Mouse (Mus musculus) neural tube, embryonic 12.5 days (tissue): ENCODE measurements at regions not wholly inside any gene's neighbourhood (a gene's known extent, or its start where the extent isn't known, plus 50 kb on each side); places are given as distances from the start of the nearest gene placed in this dataset.

Experiments
- ATAC-seq: fragments of 200-750 bp; cut with Nextera tagmentation; 2 replicates; pipeline ENCODE4 v1.8.0; 2017; ENCODE audit warnings: low read depth, mild to moderate bottlenecking, moderate TSS enrichment, moderate library complexity; ENCODE audit not compliant: low FRiP score
- H3K27ac ChIP-seq: fragments of 300-500 bp; sonication (generic); 2 replicates; pipeline ENCODE4 v1.5.1; 2016
- H3K27me3 ChIP-seq: fragments of 300-500 bp; sonication (generic); replicated peaks from 2 replicates; pipeline ENCODE4 v1.6.1; 2016; ENCODE audit warnings: mild to moderate bottlenecking
- H3K36me3 ChIP-seq: fragments of 300-500 bp; sonication (generic); 2 replicates; pipeline ENCODE4 v1.6.1; 2016; ENCODE audit warnings: mild to moderate bottlenecking
- H3K4me1 ChIP-seq: fragments of 300-500 bp; sonication (generic); 2 replicates; pipeline ENCODE4 v1.6.1; 2016
- H3K4me2 ChIP-seq: fragments of 300-500 bp; sonication (generic); replicated peaks from 2 replicates; pipeline ENCODE4 v1.6.1; 2016; ENCODE audit warnings: mild to moderate bottlenecking
- H3K4me3 ChIP-seq: fragments of 300-500 bp; sonication (generic); 2 replicates; pipeline ENCODE4 v1.5.1; 2016
- H3K9ac ChIP-seq: fragments of 300-500 bp; sonication (generic); 2 replicates; pipeline ENCODE4 v1.6.1; 2016; ENCODE audit warnings: mild to moderate bottlenecking
- H3K9me3 ChIP-seq: fragments of 300-500 bp; sonication (generic); 2 replicates; pipeline ENCODE4 v1.6.1; 2016; ENCODE audit warnings: mild to moderate bottlenecking
- WGBS: fragments of 180-500 bp; shearing (Covaris S2); methylation state at CpG from one replicate; pipeline ENCODE4 v1.1.7; 2016; 5-methylcytosine and 5-hydroxymethylcytosine counted together
- microRNA counts: library from miRNA; unstranded; fragments of <30 nt; microRNA quantifications from one replicate; lab custom pipeline; 2017
- microRNA-seq: library from miRNA; unstranded; fragments of <30 nt; microRNA quantifications from one replicate; pipeline ENCODE4, GENCODE M21; 2017

GRCm38 (mm10) chrX:105346420-105346819 lies 153.2 kb upstream of the Cypt2 start:
- Histone ChIP-seq H3K36me3 (no peaks in the 10 kb centered on the region; the same call in 1 of the 2 replicates), H3K9me3 (no peaks in the 10 kb centered on the region), H3K9ac (no peak overlapping the region), H3K27ac (no peak overlapping the region), H3K4me1 (no peaks in the 10 kb centered on the region), H3K27me3 (0 out of 2 replicates have a peak, but pooled peaks cover 2% of the 10 kb centered on the region), H3K4me2 (no peak overlapping the region), H3K4me3 (no peak overlapping the region)
- ATAC-seq = no peak
- 68% methylated on average over 3 of the region's 3 CpGs for WGBS

- WGBS = 31% methylated on average over 2 of the region's 2 CpGs
Measured at GRCm38 (mm10) chrX:105366284-105366683, 133.3 kb upstream of the Cypt2 start.

GRCm38 (mm10) chrX:105367979-105368378 lies 131.6 kb upstream of the Cypt2 start:
- Histone ChIP-seq H3K4me3 (no peak overlapping the region), H3K9ac (no peak overlapping the region), H3K4me1 (no peaks in the 10 kb centered on the region), H3K27ac (no peak overlapping the region), H3K27me3 (no peaks in the 10 kb centered on the region), H3K36me3 (no peaks in the 10 kb centered on the region), H3K9me3 (no peaks in the 10 kb centered on the region), H3K4me2 (no peak overlapping the region)
- no peak for ATAC-seq
- 85% methylated on average over 2 of the region's 2 CpGs for WGBS

More at GRCm38 (mm10) chrX:105366284-105366683, 133.3 kb upstream of the Cypt2 start:
- no peak overlapping the region for H3K4me2 ChIP-seq
- H3K4me1 ChIP-seq = no peaks in the 10 kb centered on the region
- no peaks in the 10 kb centered on the region for H3K9me3 ChIP-seq
- no peaks in the 10 kb centered on the region for H3K36me3 ChIP-seq
- no peak overlapping the region for H3K9ac ChIP-seq
- H3K4me3 ChIP-seq = no peak overlapping the region
- no peaks in the 10 kb centered on the region for H3K27me3 ChIP-seq
- no peak for ATAC-seq
- no peak overlapping the region for H3K27ac ChIP-seq

- Histone ChIP-seq H3K4me2 (peak overlapping the region; percentile 53), H3K36me3 (peaks cover 3% of the 10 kb centered on the region; the same call in 1 of the 2 replicates), H3K27ac (no peak overlapping the region), H3K27me3 (no peaks in the 10 kb centered on the region), H3K4me3 (peak overlapping the region; percentile 27), H3K9me3 (no peaks in the 10 kb centered on the region), H3K9ac (peak overlapping the region; percentile 33; the same call in 1 of the 2 replicates), H3K4me1 (no peaks in the 10 kb centered on the region)
- WGBS = 42% methylated on average over 1 of the region's 1 CpGs
- ATAC-seq = no peak
Measured at GRCm38 (mm10) chrX:105390506-105390905, 109.1 kb upstream of the Cypt2 start.

GRCm38 (mm10) chrX:105391029-105391428 lies 108.5 kb upstream of the Cypt2 start:
- H3K36me3 ChIP-seq = peaks cover 1% of the 10 kb centered on the region; the same call in 1 of the 2 replicates
- peak overlapping the region; percentile 27 for H3K4me3 ChIP-seq
- peak; percentile 52; the same call in 1 of the 2 replicates for ATAC-seq
- H3K4me2 ChIP-seq = peak overlapping the region; percentile 53
- H3K27ac ChIP-seq = no peak overlapping the region
- H3K4me1 ChIP-seq = no peaks in the 10 kb centered on the region
- H3K27me3 ChIP-seq = no peaks in the 10 kb centered on the region
- H3K9ac ChIP-seq = peak overlapping the region; percentile 33; the same call in 1 of the 2 replicates
- no peaks in the 10 kb centered on the region for H3K9me3 ChIP-seq

GRCm38 (mm10) chrX:105391680-105392462 lies 107.7 kb upstream of the Cypt2 start:
- no peaks in the 10 kb centered on the region for H3K4me1 ChIP-seq
- peak overlapping the region; percentile 27 for H3K4me3 ChIP-seq
- peak; percentile 96 for ATAC-seq
- H3K27me3 ChIP-seq = no peaks in the 10 kb centered on the region
- WGBS = 21% methylated on average over 8 of the region's 8 CpGs
- H3K9ac ChIP-seq = peak overlapping the region; percentile 33; the same call in 1 of the 2 replicates
- H3K27ac ChIP-seq = peak overlapping the region; percentile 46; the same call in 1 of the 2 replicates
- H3K9me3 ChIP-seq = no peaks in the 10 kb centered on the region
- H3K36me3 ChIP-seq = no peaks in the 10 kb centered on the region; the same call in 1 of the 2 replicates
- H3K4me2 ChIP-seq = peak overlapping the region; percentile 53

- Histone ChIP-seq H3K4me3 (no peak overlapping the region), H3K4me2 (no peak overlapping the region), H3K27ac (no peak overlapping the region), H3K27me3 (no peaks in the 10 kb centered on the region), H3K36me3 (no peaks in the 10 kb centered on the region), H3K9me3 (no peaks in the 10 kb centered on the region), H3K9ac (no peak overlapping the region), H3K4me1 (no peaks in the 10 kb centered on the region)
- no peak for ATAC-seq
- WGBS = 53% methylated on average over 11 of the region's 11 CpGs
Measured at GRCm38 (mm10) chrX:105393259-105393658, 106.3 kb upstream of the Cypt2 start.

GRCm38 (mm10) chrX:105413351-105413750 lies 86.2 kb upstream of the Cypt2 start:
- 73% methylated on average over 5 of the region's 5 CpGs for WGBS
- Histone ChIP-seq H3K9ac (no peak overlapping the region), H3K27me3 (0 out of 2 replicates have a peak, but pooled peaks cover 5% of the 10 kb centered on the region), H3K4me1 (no peaks in the 10 kb centered on the region), H3K9me3 (no peaks in the 10 kb centered on the region), H3K27ac (no peak overlapping the region), H3K4me3 (no peak overlapping the region), H3K36me3 (no peaks in the 10 kb centered on the region), H3K4me2 (no peak overlapping the region)
- no peak for ATAC-seq

GRCm38 (mm10) chrX:105420976-105421375 lies 78.6 kb upstream of the Cypt2 start:
- Histone ChIP-seq H3K4me1 (no peaks in the 10 kb centered on the region), H3K36me3 (no peaks in the 10 kb centered on the region), H3K9ac (no peak overlapping the region), H3K4me3 (no peak overlapping the region), H3K27ac (no peak overlapping the region), H3K27me3 (no peaks in the 10 kb centered on the region), H3K4me2 (no peak overlapping the region), H3K9me3 (no peaks in the 10 kb centered on the region)
- ATAC-seq = no peak
- 65% methylated on average over 3 of the region's 3 CpGs for WGBS

MicroRNAs encoded in the stretch of these regions (microRNA counts, 519-probe panel; counts per million panel counts)
- 342 counts per million, percentile 67 among the panel's probes with 10 or more counts for microRNA mmu-miR-325 (lab: Ali Mortazavi, UCI)

Small RNA genes lying in the stretch of these regions (microRNA-seq; reads per million reads assigned to microRNA genes)
- gene Mir325 = 556 reads per million, percentile 73 among the genes with 10 or more reads in this experiment
